8 mouse cellular contexts compared by ENCODE assay signal in the genomic region with DNA sequence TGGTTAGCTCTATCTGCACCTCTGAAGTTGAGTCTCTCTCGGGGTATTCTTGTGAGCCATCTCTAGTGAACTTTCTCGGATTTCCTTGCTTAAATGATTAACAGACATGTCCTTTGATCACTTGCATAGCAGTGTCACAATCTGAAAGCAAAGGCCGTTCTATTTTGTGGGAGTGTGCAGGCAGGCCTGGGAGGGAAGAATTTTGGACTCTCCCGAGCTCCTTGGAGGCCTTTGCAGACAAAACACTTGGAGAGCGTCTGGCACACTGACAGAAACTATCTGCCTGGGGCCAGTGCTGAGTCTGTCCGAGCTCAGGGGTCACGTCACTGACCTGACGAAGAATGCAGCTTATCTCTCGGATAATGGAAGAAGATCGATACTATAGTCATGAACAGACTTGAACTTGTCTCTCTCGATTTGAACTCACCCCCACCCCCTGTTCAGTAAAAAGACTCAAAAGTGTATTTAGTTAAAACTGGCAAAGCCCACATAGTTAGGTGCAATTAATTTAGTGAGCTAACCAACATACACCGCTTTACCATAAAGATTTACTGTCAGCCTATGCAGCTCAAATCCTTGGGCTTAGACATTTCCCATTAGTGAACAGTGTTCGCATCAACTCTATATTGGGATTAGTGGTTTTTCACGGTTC.
DNase-seq lines count a peak whose midpoint lies in the region; ATAC-seq and TF ChIP-seq lines count a peak whose summit lies in the region.

No protein-coding gene starts in this region.

- H3K27ac ChIP-seq in heart, embryonic 14.5 days (replicated peaks in 1 of 2; ENCODE audit: control insufficient read depth in 1 of 2, insufficient read depth in 1 of 2, low read depth in 2 of 2, low read length in 2 of 2) = 0 out of 4 replicates have a peak overlapping the region, but pooled peaks of 1 of the 2 experiments have one; percentile 41
- H3K27ac ChIP-seq in neural tube, embryonic 15.5 days (replicated peaks) = peak overlapping the region; percentile 45; the same call in 1 of the 2 replicates
- H3K27ac ChIP-seq in thymus, adult 2 months (ENCODE audit: control insufficient read depth, insufficient read depth, low read length) = no peak overlapping the region

- no peak overlapping the region for H3K4me3 ChIP-seq in heart, embryonic 14.5 days (ENCODE audit: control insufficient read depth in 1 of 2, insufficient read depth in 1 of 2, low read depth in 1 of 2, low read length in 2 of 2)
- H3K4me3 ChIP-seq in neural tube, embryonic 15.5 days (replicated peaks) = no peak overlapping the region
- H3K4me3 ChIP-seq in thymus, adult 2 months (ENCODE audit: control insufficient read depth, insufficient read depth, low read length) = no peak overlapping the region

- H3K9ac ChIP-seq in heart, embryonic 14.5 days (ENCODE audit: low read length) = peak overlapping the region; percentile 4; the same call in 1 of the 2 replicates
- no peak overlapping the region for H3K9ac ChIP-seq in neural tube, embryonic 15.5 days (replicated peaks)

- H3K4me1 ChIP-seq in heart, embryonic 14.5 days (ENCODE audit: control insufficient read depth in 2 of 2, insufficient read depth in 2 of 2, low read length in 2 of 2) = peaks cover 2 to 8% of the 10 kb centered on the region in 2 experiments; a peak in 3 of 4 replicates
- peaks cover 22% of the 10 kb centered on the region for H3K4me1 ChIP-seq in neural tube, embryonic 15.5 days
- H3K4me1 ChIP-seq in thymus, adult 2 months (replicated peaks; ENCODE audit: control insufficient read depth, insufficient read depth, low read length) = peaks cover 5% of the 10 kb centered on the region; the same call in 1 of the 2 replicates

- H3K36me3 ChIP-seq in heart, embryonic 14.5 days (ENCODE audit: control insufficient read depth, insufficient read depth, low read length) = no peaks in the 10 kb centered on the region
- H3K36me3 ChIP-seq in neural tube, embryonic 15.5 days = no peaks in the 10 kb centered on the region
- no peaks in the 10 kb centered on the region for H3K36me3 ChIP-seq in thymus, adult 2 months (ENCODE audit: control insufficient read depth, insufficient read depth, low read length)

- ATAC-seq in heart, embryonic 14.5 days (ENCODE audit: insufficient number of reproducible peaks, insufficient read depth, low FRiP score, low read depth) = peak; percentile 39; the same call in 1 of the 2 replicates
- ATAC-seq in neural tube, embryonic 15.5 days (ENCODE audit: low FRiP score) = 0 out of 2 replicates have a peak, but pooled peaks have one; percentile 34

- DNase-seq in urinary bladder, postnatal 14 days (ENCODE audit: low spot score) = peak; percentile 39
- DNase-seq in urinary bladder, adult 18-20 months (ENCODE audit: low spot score in 2 of 2) = no peak
- DNase-seq in kidney, postnatal 25 days = peak; percentile 83 to 92
- no peak for DNase-seq in T-cell, adult 2 months (ENCODE audit: low spot score)
- DNase-seq in thymus, adult 2 months = no peak
- no peak for DNase-seq in cerebellum, adult 9-11 months

- TF ChIP-seq POLR2A in thymus, adult 2 months (IDR thresholded peaks at IDR 0.05; ENCODE audit: control insufficient read depth, extremely low read depth, insufficient read depth, low read length, poor library complexity) = no peak

- 30% methylated on average over 14 of the region's 14 CpGs for WGBS in heart, embryonic 14.5 days
- 29% methylated on average over 14 of the region's 14 CpGs for WGBS in neural tube, embryonic 15.5 days
- WGBS in thymus, adult 2 months = 69% methylated on average over 14 of the region's 14 CpGs

- TF ChIP-seq CTCF in thymus, adult 2 months (IDR thresholded peaks at IDR 0.05; ENCODE audit: borderline replicate concordance, control insufficient read depth, extremely low read depth, insufficient read depth, low read length, poor library complexity) = no peak

- H3K9me3 ChIP-seq in heart, embryonic 14.5 days (ENCODE audit: control insufficient read depth, low read length) = no peaks in the 10 kb centered on the region
- H3K9me3 ChIP-seq in neural tube, embryonic 15.5 days (replicated peaks) = no peaks in the 10 kb centered on the region

- no peaks in the 10 kb centered on the region for H3K27me3 ChIP-seq in heart, embryonic 14.5 days (ENCODE audit: control insufficient read depth, insufficient read depth, low read length)
- no peaks in the 10 kb centered on the region for H3K27me3 ChIP-seq in neural tube, embryonic 15.5 days (replicated peaks)
- H3K27me3 ChIP-seq in thymus, adult 2 months (ENCODE audit: control insufficient read depth, insufficient read depth, low read length) = no peaks in the 10 kb centered on the region

- peak overlapping the region; percentile 26; the same call in 1 of the 2 replicates for H3K4me2 ChIP-seq in heart, embryonic 14.5 days (ENCODE audit: low read length)
- H3K4me2 ChIP-seq in neural tube, embryonic 15.5 days = no peak overlapping the region

Comparison
In these comparisons a context has a peak if more than half of its experiments do, and no peak if none do; other contexts are left out.
1. DNase-seq: peak in urinary bladder, postnatal 14 days (single experiment) and kidney, postnatal 25 days (2 of 2); none in urinary bladder, adult 18-20 months (0 of 2), T-cell, adult 2 months (single experiment), thymus, adult 2 months (single experiment) and cerebellum, adult 9-11 months (single experiment).